In genomic region chr9:61914917-61915300, GRCm38 (mm10) we compare ENCODE assay signal across 8 mouse cellular contexts. TPM values are rescaled to one million over a fixed set of nuclear protein-coding genes. Genes with fewer than 3 reads are reported as not detected.
A peak's percentile ranks its signal among the peaks of the same experiment; 100 is the strongest.
DNase-seq lines count a peak whose midpoint lies in the region; ATAC-seq and TF ChIP-seq lines count a peak whose summit lies in the region.

No protein-coding gene starts in this region.

- H3K27ac ChIP-seq in heart, embryonic 13.5 days (replicated peaks) = peak overlapping the region; percentile 97
- H3K27ac ChIP-seq in ES-E14 (ENCODE audit: insufficient read depth, low read depth, low read length, poor library complexity, severe bottlenecking) = peak overlapping the region; percentile 82
- peak overlapping the region; percentile 95 for H3K27ac ChIP-seq in hindbrain, embryonic 12.5 days

- H3K27me3 ChIP-seq in heart, embryonic 13.5 days (replicated peaks) = no peaks in the 10 kb centered on the region
- H3K27me3 ChIP-seq in hindbrain, embryonic 12.5 days = no peaks in the 10 kb centered on the region

- DNase-seq in heart, adult 8-10 months (ENCODE audit: low spot score) = no peak
- no peak for DNase-seq in ES-E14 (ENCODE audit: low read depth, low spot score)
- peak; percentile 15 for DNase-seq in lung, postnatal 36 days
- DNase-seq in right cerebral cortex, postnatal 14 days = no peak
- no peak for DNase-seq in left cerebral cortex, adult 8-10 months (ENCODE audit: low spot score in 2 of 2)

- peak overlapping the region; percentile 91 for H3K4me2 ChIP-seq in heart, embryonic 13.5 days
- peak overlapping the region; percentile 87 for H3K4me2 ChIP-seq in hindbrain, embryonic 12.5 days (replicated peaks)

- H3K36me3 ChIP-seq in heart, embryonic 13.5 days = peaks cover 58% of the 10 kb centered on the region
- H3K36me3 ChIP-seq in ES-E14 (ENCODE audit: control insufficient read depth, insufficient read depth, low read length, poor library complexity, severe bottlenecking) = peaks cover 40% of the 10 kb centered on the region
- peaks cover 37% of the 10 kb centered on the region for H3K36me3 ChIP-seq in hindbrain, embryonic 12.5 days

- in situ Hi-C loops in ES-E14 (cut with MboI; ENCODE audit: low sequenced_read_pairs in 2 of 2, unreplicated experiment in 2 of 2) = no loop called here

- H3K4me1 ChIP-seq in heart, embryonic 13.5 days = peaks cover 32% of the 10 kb centered on the region
- peaks cover 0 to 3% of the 10 kb centered on the region in 2 experiments; a peak in 1 of 4 replicates for H3K4me1 ChIP-seq in ES-E14 (ENCODE audit: control insufficient read depth in 2 of 2, insufficient read depth in 2 of 2, low read length in 2 of 2, poor library complexity in 1 of 2)
- peaks cover 11% of the 10 kb centered on the region for H3K4me1 ChIP-seq in hindbrain, embryonic 12.5 days

- H3K9me3 ChIP-seq in heart, embryonic 13.5 days = no peaks in the 10 kb centered on the region
- no peaks in the 10 kb centered on the region for H3K9me3 ChIP-seq in ES-E14 (ENCODE audit: control insufficient read depth, insufficient read depth, low read depth, low read length)
- no peaks in the 10 kb centered on the region for H3K9me3 ChIP-seq in hindbrain, embryonic 12.5 days (replicated peaks)

- WGBS in heart, embryonic 13.5 days = 2% methylated on average over 13 of the region's 13 CpGs
- WGBS in hindbrain, embryonic 12.5 days = 5% methylated on average over 13 of the region's 13 CpGs

- H3K9ac ChIP-seq in heart, embryonic 13.5 days = peak overlapping the region; percentile 87
- peak overlapping the region; percentile 80 for H3K9ac ChIP-seq in ES-E14 (ENCODE audit: insufficient read depth, low read depth, low read length, poor library complexity, severe bottlenecking)
- peak overlapping the region; percentile 86 for H3K9ac ChIP-seq in hindbrain, embryonic 12.5 days

- ATAC-seq in heart, embryonic 13.5 days (ENCODE audit: extremely low read depth, insufficient number of reproducible peaks, low FRiP score, low TSS enrichment) = no peak
- ATAC-seq in hindbrain, embryonic 12.5 days (ENCODE audit: low FRiP score) = no peak
- no peak for ATAC-seq in cerebellum, adult (ENCODE audit: insufficient number of reproducible peaks, low FRiP score, low TSS enrichment)

- peak overlapping the region; percentile 98 for H3K4me3 ChIP-seq in heart, embryonic 13.5 days
- peak overlapping the region; percentile 74 for H3K4me3 ChIP-seq in ES-E14 (ENCODE audit: insufficient read depth in 1 of 2, low read depth in 1 of 2, low read length in 2 of 2, poor library complexity in 1 of 2, severe bottlenecking in 1 of 2)
- peak overlapping the region; percentile 88 for H3K4me3 ChIP-seq in hindbrain, embryonic 12.5 days

TF ChIP-seq in ES-E14, 5 proteins besides CTCF, POLR2A, EP300 and RAD21:
- TF ChIP-seq ZC3H11A (IDR thresholded peaks at IDR 0.05; ENCODE audit: borderline replicate concordance, low read depth, low read length) = no peak
- no peak for TF ChIP-seq MAFK (IDR thresholded peaks at IDR 0.05; ENCODE audit: insufficient read depth, low read depth, low read length)
- no peak for TF ChIP-seq HCFC1 (IDR thresholded peaks at IDR 0.05; ENCODE audit: borderline replicate concordance, insufficient read depth, low read length)
- no peak for TF ChIP-seq ZNF384 (IDR thresholded peaks at IDR 0.05; ENCODE audit: low read depth, low read length)
- TF ChIP-seq CHD2 (IDR thresholded peaks at IDR 0.05; ENCODE audit: low read depth, low read length) = no peak

RNA-seq across cellular contexts. Expression of gene Rplp1, which starts 0.6 kb away (rescaled TPM):
- 913 and 1,036 TPM in 2 replicates for polyA plus RNA-seq in heart, embryonic 13.5 days (2015; fragmentation: Nextera tagmentation; extraction: Ambion mirVana)
- 1,000 to 10,000 TPM; 1,398 to 1,706 (median 1,515) TPM for total RNA-seq in heart, adult 8-10 months (2022)
- total RNA-seq in ES-E14 (2012; rRNA removed) = 9,468 and 9,830 TPM in 2 replicates
- 692 and 796 TPM in 2 replicates for polyA plus RNA-seq in hindbrain, embryonic 12.5 days (2016; fragmentation: Nextera tagmentation; extraction: Ambion mirVana)
- 1,000 to 10,000 TPM; 1,482 to 1,620 (median 1,566) TPM for total RNA-seq in left cerebral cortex, adult 8-10 months (2022)

RNA-seq across cellular contexts. Expression of gene Kif23, which starts 31.7 kb away (rescaled TPM):
- 79.3 and 81.2 TPM in 2 replicates for polyA plus RNA-seq in heart, embryonic 13.5 days (2015; fragmentation: Nextera tagmentation; extraction: Ambion mirVana)
- 1 to 10 TPM in 3 of 4 experiments, under 1 TPM in 1; 0.56 to 2.3 (median 1.4) TPM for total RNA-seq in heart, adult 8-10 months (2022)
- 84.3 and 87.1 TPM in 2 replicates for total RNA-seq in ES-E14 (2012; rRNA removed)
- polyA plus RNA-seq in hindbrain, embryonic 12.5 days (2016; fragmentation: Nextera tagmentation; extraction: Ambion mirVana) = 72.2 and 75.6 TPM in 2 replicates
- 1 to 10 TPM; 1.2 to 2.1 (median 2.1) TPM for total RNA-seq in left cerebral cortex, adult 8-10 months (2022)

Comparison
In these comparisons a context has a peak if more than half of its experiments do, and no peak if none do; other contexts are left out.
1. RNA of gene Kif23, which starts 31.7 kb away (total RNA-seq): 84.3 to 87.1 TPM in ES-E14; 1.2 to 2.1 TPM in left cerebral cortex, adult 8-10 months and 0.56 to 2.3 TPM in heart, adult 8-10 months; every median in the first group is over 10 times any median in the second.
2. Peak in every context shown above with its lines, with median percentiles within 50 percentile points of each other: H3K27ac ChIP-seq, H3K4me3 ChIP-seq and H3K9ac ChIP-seq.